Mouse (Mus musculus): ENCODE measurements around the gene 1110065P20Rik. TPM values are rescaled to one million over a fixed set of nuclear protein-coding genes. Genes with fewer than 3 reads are reported as not detected.

1110065P20Rik gene
- polyA plus RNA-seq, 1 experiment: 15.1 TPM

DNA sequence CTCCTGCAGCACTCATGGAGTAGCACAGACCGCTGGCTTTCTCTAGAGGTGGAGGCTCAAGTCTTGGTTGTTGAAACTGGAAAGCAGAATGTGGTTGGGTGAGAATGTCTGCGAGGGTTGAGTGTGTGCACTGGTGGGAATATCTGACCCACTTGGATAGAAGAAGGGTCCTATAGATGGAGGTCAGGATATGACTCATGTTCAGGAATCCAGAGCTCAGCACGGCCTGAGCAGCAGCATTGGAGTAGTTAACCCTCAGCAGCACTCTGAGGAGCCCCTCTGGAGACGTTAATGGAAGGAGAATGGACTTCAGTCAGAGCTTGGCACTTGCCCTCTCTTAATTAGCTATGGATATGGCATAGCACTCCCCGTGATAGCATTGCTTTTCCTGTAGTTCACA, 21.3 kb downstream of the 1110065P20Rik start:
- Histone ChIP-seq H3K27me3 (ENCODE audit: control insufficient read depth, insufficient read depth, low read length, poor library complexity, severe bottlenecking) (no peaks in the 10 kb centered on the region), H3K36me3 (ENCODE audit: control insufficient read depth, insufficient read depth, low read length, poor library complexity, severe bottlenecking) (no peaks in the 10 kb centered on the region), H3K27ac (ENCODE audit: insufficient read depth, low read length) (no peak overlapping the region), H3K4me1 (ENCODE audit: control insufficient read depth, insufficient read depth, low read length) (peaks cover 8% of the 10 kb centered on the region), H3K4me3 (ENCODE audit: low read depth, low read length) (no peak overlapping the region), H3K9me3 (replicated peaks; ENCODE audit: control insufficient read depth, insufficient read depth, low read length, poor library complexity, severe bottlenecking) (no peaks in the 10 kb centered on the region), H3K9ac (ENCODE audit: low read depth, poor library complexity, severe bottlenecking) (no peak overlapping the region)
- no peak for TF ChIP-seq POLR2A (IDR thresholded peaks at IDR 0.05; ENCODE audit: insufficient read depth, low read length)
- TF ChIP-seq EP300 (IDR thresholded peaks at IDR 0.05; ENCODE audit: insufficient read depth, low read depth, low read length): no peak
- no peak for TF ChIP-seq CTCF (IDR thresholded peaks at IDR 0.05; ENCODE audit: low read depth, low read length)

DNA sequence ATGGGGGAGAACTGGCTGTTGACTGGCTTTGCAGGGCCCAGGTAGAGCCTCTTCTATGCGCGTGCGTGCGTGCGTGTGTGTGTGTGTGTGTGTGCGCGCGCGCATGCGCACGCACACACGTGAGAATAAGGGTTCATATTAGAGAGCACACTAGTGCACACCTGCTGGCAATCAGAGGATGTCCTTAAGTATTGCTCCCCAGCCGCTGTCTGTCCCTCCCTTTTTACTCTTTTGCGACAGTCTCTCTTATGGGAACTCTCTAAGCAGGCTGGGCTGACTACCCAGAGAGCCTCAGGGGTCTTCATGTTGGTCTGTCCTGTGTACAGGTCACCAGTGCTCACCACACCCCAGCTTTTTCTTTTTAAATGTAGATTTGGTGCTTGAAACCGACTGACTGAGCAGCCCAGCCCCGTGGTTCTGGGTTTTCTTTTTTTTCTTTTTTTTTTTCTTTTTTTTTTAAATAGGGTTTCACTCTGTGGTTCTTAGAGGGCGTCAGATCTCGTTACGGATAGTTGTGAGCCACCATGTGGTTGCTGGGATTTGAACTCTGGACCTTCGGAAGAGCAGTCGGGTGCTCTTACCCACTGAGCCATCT, 25.5 kb downstream of the 1110065P20Rik start:
- H3K4me3 ChIP-seq (ENCODE audit: low read depth, low read length): peak overlapping the region; percentile 37
- no peaks in the 10 kb centered on the region for H3K9me3 ChIP-seq (replicated peaks; ENCODE audit: control insufficient read depth, insufficient read depth, low read length, poor library complexity, severe bottlenecking)
- 0 out of 2 replicates have a peak overlapping the region, but pooled peaks have one; percentile 55 for H3K9ac ChIP-seq (ENCODE audit: low read depth, poor library complexity, severe bottlenecking)

DNA sequence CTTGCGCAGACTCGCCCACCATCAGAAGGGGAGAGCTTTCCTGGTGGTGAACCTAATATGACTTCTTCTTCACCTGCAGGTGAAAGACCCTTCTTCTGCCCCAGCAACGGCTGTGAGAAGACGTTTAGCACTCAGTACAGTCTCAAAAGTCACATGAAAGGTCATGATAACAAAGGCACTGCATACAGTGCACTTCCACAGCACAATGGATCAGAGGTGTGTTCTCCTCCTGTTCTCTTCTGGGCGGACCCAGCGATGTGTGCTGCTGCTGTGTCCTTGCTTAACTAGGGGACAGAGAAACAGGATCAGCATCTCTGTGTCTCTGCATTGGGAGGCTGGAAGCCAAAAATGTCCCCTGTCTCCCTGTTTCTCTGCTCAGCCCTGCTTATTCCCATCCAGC, 26.0 kb downstream of the 1110065P20Rik start:
- H3K9me3 ChIP-seq (replicated peaks; ENCODE audit: control insufficient read depth, insufficient read depth, low read length, poor library complexity, severe bottlenecking): no peaks in the 10 kb centered on the region
- H3K4me1 ChIP-seq (ENCODE audit: control insufficient read depth, insufficient read depth, low read length): peaks cover 1% of the 10 kb centered on the region
- peak overlapping the region; percentile 37 for H3K4me3 ChIP-seq (ENCODE audit: low read depth, low read length)
- TF ChIP-seq CTCF (IDR thresholded peaks at IDR 0.05; ENCODE audit: low read depth, low read length) (no peak), EP300 (IDR thresholded peaks at IDR 0.05; ENCODE audit: insufficient read depth, low read depth, low read length) (0 out of 2 replicates have a peak, but pooled peaks have one; percentile 67)
- peak overlapping the region; percentile 97 for H3K27ac ChIP-seq (ENCODE audit: insufficient read depth, low read length)
- no peaks in the 10 kb centered on the region for H3K27me3 ChIP-seq (ENCODE audit: control insufficient read depth, insufficient read depth, low read length, poor library complexity, severe bottlenecking)
- H3K9ac ChIP-seq (ENCODE audit: low read depth, poor library complexity, severe bottlenecking): peak overlapping the region; percentile 55; the same call in 1 of the 2 replicates
- 0 out of 2 replicates have a peak, but pooled peaks cover 3% of the 10 kb centered on the region for H3K36me3 ChIP-seq (ENCODE audit: control insufficient read depth, insufficient read depth, low read length, poor library complexity, severe bottlenecking)

More for the DNA sequence above, 25.5 kb downstream of the 1110065P20Rik start:
- H3K4me1 ChIP-seq (ENCODE audit: control insufficient read depth, insufficient read depth, low read length): peaks cover 3% of the 10 kb centered on the region
- peak overlapping the region; percentile 97 for H3K27ac ChIP-seq (ENCODE audit: insufficient read depth, low read length)
- no peaks in the 10 kb centered on the region for H3K27me3 ChIP-seq (ENCODE audit: control insufficient read depth, insufficient read depth, low read length, poor library complexity, severe bottlenecking)
- H3K36me3 ChIP-seq (ENCODE audit: control insufficient read depth, insufficient read depth, low read length, poor library complexity, severe bottlenecking): 0 out of 2 replicates have a peak, but pooled peaks cover 3% of the 10 kb centered on the region
- TF ChIP-seq EP300 (IDR thresholded peaks at IDR 0.05; ENCODE audit: insufficient read depth, low read depth, low read length) (no peak), POLR2A (IDR thresholded peaks at IDR 0.05; ENCODE audit: insufficient read depth, low read length) (no peak), CTCF (IDR thresholded peaks at IDR 0.05; ENCODE audit: low read depth, low read length) (no peak)

DNA sequence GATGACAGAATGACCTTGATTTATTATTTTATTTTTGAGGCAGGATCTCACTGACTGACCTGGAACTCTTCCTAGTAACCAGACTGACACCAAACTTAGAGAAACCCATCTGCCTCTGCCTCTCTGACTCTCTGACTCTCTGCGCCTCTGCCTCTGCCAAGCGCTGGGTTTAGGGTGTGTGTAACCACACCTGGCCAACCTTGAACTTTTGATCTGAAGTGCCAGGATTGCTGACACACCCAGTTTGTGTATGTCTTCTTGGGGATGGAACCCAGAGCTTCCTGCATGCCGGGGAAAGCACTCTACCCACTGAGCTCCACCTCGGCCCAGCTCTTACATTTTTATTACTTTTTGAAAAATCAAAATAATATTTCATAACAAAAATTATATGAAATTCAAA, 32.2 kb downstream of the 1110065P20Rik start:
- Histone ChIP-seq H3K9me3 (replicated peaks; ENCODE audit: control insufficient read depth, insufficient read depth, low read length, poor library complexity, severe bottlenecking) (no peaks in the 10 kb centered on the region), H3K4me1 (ENCODE audit: control insufficient read depth, insufficient read depth, low read length) (no peaks in the 10 kb centered on the region), H3K27me3 (ENCODE audit: control insufficient read depth, insufficient read depth, low read length, poor library complexity, severe bottlenecking) (no peaks in the 10 kb centered on the region), H3K4me3 (ENCODE audit: low read depth, low read length) (no peak overlapping the region), H3K27ac (ENCODE audit: insufficient read depth, low read length) (no peak overlapping the region), H3K36me3 (ENCODE audit: control insufficient read depth, insufficient read depth, low read length, poor library complexity, severe bottlenecking) (0 out of 2 replicates have a peak, but pooled peaks cover 3% of the 10 kb centered on the region), H3K9ac (ENCODE audit: low read depth, poor library complexity, severe bottlenecking) (no peak overlapping the region)
- TF ChIP-seq EP300 (IDR thresholded peaks at IDR 0.05; ENCODE audit: insufficient read depth, low read depth, low read length) (no peak), CTCF (IDR thresholded peaks at IDR 0.05; ENCODE audit: low read depth, low read length) (no peak), POLR2A (IDR thresholded peaks at IDR 0.05; ENCODE audit: insufficient read depth, low read length) (no peak)

DNA sequence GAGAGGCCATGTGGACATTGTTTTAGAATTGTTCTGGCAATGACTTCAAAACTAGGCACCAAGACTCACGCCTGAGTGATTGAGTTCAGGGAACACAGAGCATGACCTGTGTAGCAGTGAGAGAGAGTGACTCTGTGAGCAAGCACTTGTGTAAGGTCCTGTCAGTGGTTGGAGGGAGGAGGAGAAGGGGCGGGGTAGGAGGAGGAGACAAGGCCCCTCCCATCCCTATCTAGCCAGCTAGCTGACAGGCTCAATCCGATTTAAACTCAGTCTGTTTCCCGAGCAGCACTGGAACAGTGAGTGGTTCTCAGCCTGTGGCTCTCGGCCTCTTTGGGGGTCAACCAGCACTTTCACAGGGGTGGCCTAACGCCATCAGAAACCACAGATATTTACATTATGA, 33.2 kb downstream of the 1110065P20Rik start:
- Histone ChIP-seq H3K4me3 (ENCODE audit: low read depth, low read length) (no peak overlapping the region), H3K27me3 (ENCODE audit: control insufficient read depth, insufficient read depth, low read length, poor library complexity, severe bottlenecking) (no peaks in the 10 kb centered on the region), H3K27ac (ENCODE audit: insufficient read depth, low read length) (no peak overlapping the region), H3K9me3 (replicated peaks; ENCODE audit: control insufficient read depth, insufficient read depth, low read length, poor library complexity, severe bottlenecking) (no peaks in the 10 kb centered on the region), H3K9ac (ENCODE audit: low read depth, poor library complexity, severe bottlenecking) (no peak overlapping the region), H3K36me3 (ENCODE audit: control insufficient read depth, insufficient read depth, low read length, poor library complexity, severe bottlenecking) (0 out of 2 replicates have a peak, but pooled peaks cover 3% of the 10 kb centered on the region), H3K4me1 (ENCODE audit: control insufficient read depth, insufficient read depth, low read length) (no peaks in the 10 kb centered on the region)
- TF ChIP-seq POLR2A (IDR thresholded peaks at IDR 0.05; ENCODE audit: insufficient read depth, low read length) (no peak), EP300 (IDR thresholded peaks at IDR 0.05; ENCODE audit: insufficient read depth, low read depth, low read length) (no peak), CTCF (IDR thresholded peaks at IDR 0.05; ENCODE audit: low read depth, low read length) (no peak)

DNA sequence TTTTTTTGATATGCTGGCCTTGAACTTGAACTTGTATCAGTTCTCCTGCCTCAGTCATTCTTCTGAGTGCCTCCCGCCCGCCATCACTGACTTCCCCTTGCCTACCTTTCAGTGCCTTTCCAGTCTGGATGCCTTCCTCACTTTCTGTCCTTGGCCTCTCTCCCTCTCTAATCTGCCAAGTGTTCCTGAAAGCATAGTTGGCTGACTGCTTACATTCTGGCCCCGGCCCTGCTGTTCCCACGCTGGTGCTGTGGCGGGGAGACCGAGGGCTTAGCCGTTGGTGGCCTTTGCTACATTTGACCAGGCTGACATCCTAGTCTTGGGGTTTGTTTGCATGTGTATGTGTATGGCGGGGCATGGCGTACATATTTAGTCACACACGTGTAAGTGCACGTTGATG, 35.1 kb downstream of the 1110065P20Rik start:
- Histone ChIP-seq H3K9ac (ENCODE audit: low read depth, poor library complexity, severe bottlenecking) (no peak overlapping the region), H3K4me3 (ENCODE audit: low read depth, low read length) (no peak overlapping the region), H3K9me3 (replicated peaks; ENCODE audit: control insufficient read depth, insufficient read depth, low read length, poor library complexity, severe bottlenecking) (no peaks in the 10 kb centered on the region), H3K27ac (ENCODE audit: insufficient read depth, low read length) (no peak overlapping the region), H3K36me3 (ENCODE audit: control insufficient read depth, insufficient read depth, low read length, poor library complexity, severe bottlenecking) (no peaks in the 10 kb centered on the region), H3K4me1 (ENCODE audit: control insufficient read depth, insufficient read depth, low read length) (no peaks in the 10 kb centered on the region), H3K27me3 (ENCODE audit: control insufficient read depth, insufficient read depth, low read length, poor library complexity, severe bottlenecking) (no peaks in the 10 kb centered on the region)
- no peak for TF ChIP-seq POLR2A (IDR thresholded peaks at IDR 0.05; ENCODE audit: insufficient read depth, low read length)
- no peak for TF ChIP-seq CTCF (IDR thresholded peaks at IDR 0.05; ENCODE audit: low read depth, low read length)
- TF ChIP-seq EP300 (IDR thresholded peaks at IDR 0.05; ENCODE audit: insufficient read depth, low read depth, low read length): no peak

Data from ES-Bruce4 (cell line).